Mouse (Mus musculus) urinary bladder, postnatal 10 days (tissue): ENCODE measurements around the gene Pkd1l1.

Source experiments
- DNase-seq: peaks from one replicate; pipeline ENCODE4 v3.0.0; 2022; ENCODE audit warnings: low spot score

Gene Pkd1l1

GRCm38 (mm10) chr11:8973166-8973565 is at the start of gene Pkd1l1:
TSS of gene Pkd1l1 (minus strand) at chr11:8973266.
- DNase-seq = no peak

DNA sequence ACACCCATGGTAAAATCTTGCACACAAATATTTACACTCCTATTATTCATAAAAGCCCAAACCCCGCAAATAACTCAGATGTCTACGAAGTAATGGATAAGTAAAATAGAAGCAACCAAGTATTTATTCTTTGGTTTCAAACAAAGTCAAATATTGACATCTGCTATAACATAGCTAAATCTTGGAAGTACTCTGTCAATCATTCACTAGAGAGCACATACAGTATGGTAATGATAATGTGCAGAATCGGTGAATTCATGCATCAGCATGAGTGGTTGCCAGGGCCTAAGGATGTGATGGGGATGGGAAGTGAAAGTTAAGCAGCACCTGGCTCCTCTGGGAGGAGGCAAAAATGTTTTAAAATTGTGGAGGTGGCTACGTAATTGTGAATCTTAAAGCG is 47.1 kb upstream of the Pkd1l1 start:
- no peak for DNase-seq

- DNase-seq = no peak
Measured at GRCm38 (mm10) chr11:9018491-9019267, 45.6 kb upstream of the Pkd1l1 start.

DNA sequence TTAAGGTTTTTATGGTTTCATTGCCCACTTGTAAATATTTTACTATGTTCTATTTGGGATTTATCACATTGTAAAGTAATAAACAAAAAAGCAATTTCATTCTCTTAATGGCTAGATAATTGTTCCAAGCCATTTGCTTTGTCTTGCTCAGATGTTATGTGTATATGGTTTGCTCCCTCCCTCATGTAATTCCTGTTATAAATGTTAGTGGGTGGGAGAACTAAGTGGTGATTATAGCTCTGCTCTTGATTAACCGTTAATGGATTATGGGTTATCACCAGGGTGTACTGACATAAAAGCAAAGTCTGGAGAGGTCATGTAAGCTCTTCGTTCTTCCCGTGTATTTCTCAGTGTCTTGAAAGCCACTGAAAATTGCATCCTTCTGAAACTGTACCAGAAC is 41.7 kb upstream of the Pkd1l1 start:
- DNase-seq = no peak

GRCm38 (mm10) chr11:9011348-9011747 is 38.3 kb upstream of the Pkd1l1 start:
- DNase-seq = no peak

- DNase-seq = peak; percentile 53
Measured at GRCm38 (mm10) chr11:9010853-9011339, 37.8 kb upstream of the Pkd1l1 start, which contains the start of gene Hus1. TSS of gene Hus1 (minus strand) at chr11:9011191.

- DNase-seq = no peak
Measured at GRCm38 (mm10) chr11:9010416-9010815, 37.4 kb upstream of the Pkd1l1 start.

- no peak for DNase-seq
Measured at GRCm38 (mm10) chr11:9008761-9009160, 35.7 kb upstream of the Pkd1l1 start.

GRCm38 (mm10) chr11:8988084-8988483 is 15.0 kb upstream of the Pkd1l1 start:
- DNase-seq = no peak

DNA sequence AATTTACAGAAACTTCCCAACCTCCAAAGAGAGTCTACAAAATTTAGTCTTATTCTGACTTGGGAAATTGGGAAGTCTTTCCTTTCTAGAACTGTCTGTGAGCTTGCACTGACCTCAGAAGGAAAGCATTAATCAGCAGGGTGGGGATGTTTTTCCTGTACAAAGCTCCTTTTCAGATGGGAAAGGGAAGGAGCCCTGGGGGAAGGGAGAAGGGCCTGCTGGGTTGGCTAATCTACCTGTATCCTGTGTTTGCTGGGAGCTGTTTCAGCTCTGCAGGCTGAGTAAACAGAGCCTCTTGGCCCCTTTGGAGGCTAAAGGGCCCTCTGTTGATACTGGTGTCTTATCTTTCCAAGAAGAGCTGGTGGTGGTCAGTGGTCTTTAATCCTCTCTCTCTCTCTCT is 13.0 kb upstream of the Pkd1l1 start:
- no peak for DNase-seq

- peak; percentile 35 for DNase-seq
Measured at GRCm38 (mm10) chr11:8983237-8983861, 10.3 kb upstream of the Pkd1l1 start.

- DNase-seq = no peak
Measured at GRCm38 (mm10) chr11:8978154-8978553, 5.1 kb upstream of the Pkd1l1 start.

DNA sequence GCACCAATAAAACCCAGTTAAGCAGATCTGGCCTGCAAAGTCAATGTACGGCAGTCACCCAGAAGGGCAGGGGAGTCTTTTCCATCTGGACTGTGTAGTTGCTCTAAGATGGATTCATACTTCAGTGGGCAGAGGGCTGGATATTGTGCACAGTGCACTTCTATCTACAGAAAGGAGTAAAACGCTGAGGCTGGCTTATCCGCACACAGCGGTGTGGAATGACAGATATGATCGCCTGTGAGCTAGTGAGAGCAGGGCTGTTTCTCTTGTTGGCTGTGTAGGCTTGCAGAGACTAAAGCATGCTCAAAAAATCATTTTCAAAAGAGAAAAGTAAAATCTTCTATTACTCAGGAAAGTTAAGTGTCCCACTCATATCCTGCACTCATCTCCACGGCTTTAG is 973 bp downstream of the Pkd1l1 start:
- no peak for DNase-seq

GRCm38 (mm10) chr11:8970509-8970908 is 2.6 kb downstream of the Pkd1l1 start:
- no peak for DNase-seq

DNA sequence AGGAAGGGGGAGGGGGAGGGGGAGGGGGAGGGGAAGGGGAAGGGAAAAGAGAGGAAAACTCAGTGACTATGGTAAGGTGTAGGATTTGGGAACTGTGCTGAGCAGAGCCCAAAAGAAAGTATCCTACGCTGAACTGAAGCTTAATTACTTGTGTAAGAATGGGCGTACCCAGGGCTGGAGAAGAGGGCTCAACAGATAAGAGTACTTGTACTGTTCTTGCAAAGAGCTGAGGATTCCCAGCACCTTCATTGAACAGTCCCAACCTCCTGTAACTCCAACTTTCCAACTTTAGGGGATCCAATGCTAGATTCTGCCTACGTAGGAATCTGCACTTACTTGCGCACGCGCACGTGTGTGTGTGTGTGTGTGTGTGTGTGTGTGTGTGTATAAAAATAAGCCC is 5.0 kb downstream of the Pkd1l1 start:
- no peak for DNase-seq

DNA sequence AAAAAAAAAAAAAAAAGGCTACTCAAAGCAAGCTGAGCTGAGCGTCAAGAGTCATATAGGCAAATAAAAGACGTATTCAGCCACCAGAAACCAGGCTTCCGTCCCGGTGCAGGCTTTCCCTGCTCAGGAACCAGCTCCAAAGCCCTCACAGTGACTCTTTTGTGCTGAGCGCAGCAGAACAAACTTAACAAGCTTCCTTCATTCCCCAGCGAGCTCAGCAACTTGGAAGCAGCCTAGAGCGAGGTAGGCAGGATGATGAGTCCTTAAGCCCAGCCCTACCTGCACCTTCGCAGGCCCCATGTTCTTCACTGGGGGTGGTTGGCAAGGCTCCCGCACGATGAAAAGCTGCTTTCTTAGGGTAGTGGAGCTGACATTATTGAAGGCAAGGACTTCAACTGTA is 14.5 kb downstream of the Pkd1l1 start:
- DNase-seq = no peak

DNA sequence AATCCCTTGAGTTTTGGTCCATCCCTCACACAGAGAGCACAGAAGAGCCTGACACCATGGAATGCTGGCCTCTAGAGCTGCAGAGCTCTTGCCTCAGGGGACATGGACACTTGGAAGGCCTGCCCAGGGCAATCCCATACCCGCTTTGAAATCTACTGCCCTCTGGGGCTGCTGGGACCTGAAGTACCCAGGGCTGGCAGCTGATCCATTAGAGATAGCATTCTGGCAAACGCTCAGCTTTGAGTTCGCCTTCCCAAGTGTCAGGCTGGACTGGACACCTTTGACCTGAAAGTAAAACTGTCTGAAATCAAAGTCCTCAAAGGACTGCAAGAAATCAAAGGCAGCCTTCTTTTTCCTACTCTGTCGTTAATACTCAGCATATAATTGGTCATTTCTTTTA is 15.0 kb downstream of the Pkd1l1 start:
- DNase-seq = no peak

DNA sequence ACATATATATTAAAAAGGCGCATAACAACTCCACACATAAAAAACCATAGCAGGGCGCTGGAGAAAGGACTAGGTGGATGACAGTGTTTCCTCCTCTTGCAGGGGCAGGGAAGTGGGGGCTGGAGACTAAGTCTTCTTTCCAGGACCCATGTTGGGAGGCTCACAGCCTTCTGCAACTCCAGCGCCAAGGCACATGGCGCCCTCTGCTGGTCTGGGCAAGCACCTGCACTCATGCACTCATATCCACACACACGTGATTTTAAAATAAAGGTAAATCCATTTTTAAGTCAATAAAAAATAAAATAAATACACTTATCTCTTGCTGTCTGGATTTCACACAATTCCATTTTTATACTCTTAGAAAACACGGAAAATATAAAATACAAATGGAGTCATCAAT is 16.0 kb downstream of the Pkd1l1 start:
- no peak for DNase-seq

DNA sequence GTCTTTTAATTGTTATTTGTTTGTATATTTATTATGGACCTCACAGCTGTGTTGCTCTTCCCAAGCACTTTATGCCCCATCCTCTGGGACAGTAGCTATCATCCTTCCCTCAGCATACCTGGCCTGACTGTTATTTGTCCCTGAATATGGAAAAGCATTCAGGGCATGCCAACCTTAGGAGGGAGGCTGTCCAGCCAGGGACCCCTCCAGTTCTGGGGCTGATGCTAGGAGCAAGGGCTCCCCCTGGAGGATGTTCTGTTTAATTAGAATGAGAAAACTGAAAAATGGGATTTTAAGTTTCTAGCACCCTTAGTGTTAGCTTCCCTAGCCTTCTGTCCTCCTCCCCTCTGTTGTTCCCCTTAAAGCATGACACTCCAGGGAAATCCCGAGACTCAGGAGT is 17.4 kb downstream of the Pkd1l1 start:
- DNase-seq = no peak

GRCm38 (mm10) chr11:8949765-8950430 is 23.2 kb downstream of the Pkd1l1 start:
- DNase-seq = no peak

GRCm38 (mm10) chr11:8948871-8949270 is 24.2 kb downstream of the Pkd1l1 start:
- DNase-seq = no peak

GRCm38 (mm10) chr11:8944114-8944513 is 29.0 kb downstream of the Pkd1l1 start:
- DNase-seq = no peak

DNA sequence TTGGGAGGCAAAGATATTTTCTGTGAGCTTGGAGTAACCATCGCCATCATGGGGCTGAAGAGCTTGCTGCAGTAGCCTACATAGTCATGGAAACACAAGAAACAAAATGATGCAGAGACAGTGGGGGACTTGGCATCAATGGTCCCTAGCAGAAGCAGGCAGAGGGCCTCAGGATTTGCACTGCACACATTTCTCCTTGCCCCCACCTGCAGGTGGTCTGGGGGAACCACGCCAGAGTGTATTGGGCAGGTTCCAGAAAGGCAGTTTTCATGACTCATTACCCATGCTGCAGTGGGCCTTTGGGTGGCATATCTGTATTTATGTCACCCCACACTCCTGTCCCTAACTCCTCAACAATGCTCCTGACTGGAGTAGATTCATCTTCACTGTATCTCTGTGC is 30.6 kb downstream of the Pkd1l1 start:
- no peak for DNase-seq
